Mouse (Mus musculus): ENCODE results near the gene Ets2. TPM values are rescaled to one million over a fixed set of nuclear protein-coding genes. Genes with fewer than 3 reads are reported as not detected.

The Ets2 gene
- polyA plus RNA-seq, 1 experiment from 2014 or later, result 46.5 TPM

- peaks cover 17% of the 10 kb centered on the region for H3K4me1 ChIP-seq (ENCODE audit: control insufficient read depth, insufficient read depth, low read length)
- no peaks in the 10 kb centered on the region for H3K27me3 ChIP-seq (ENCODE audit: control insufficient read depth, insufficient read depth, low read length)
- H3K36me3 ChIP-seq (ENCODE audit: control insufficient read depth, insufficient read depth, low read length), result no peaks in the 10 kb centered on the region
- peak; percentile 38; the same call in 1 of the 2 replicates for ATAC-seq (ENCODE audit: low FRiP score, low TSS enrichment)
- peak overlapping the region; percentile 62; the same call in 1 of the 2 replicates for H3K27ac ChIP-seq (ENCODE audit: low read depth, low read length)
- H3K4me2 ChIP-seq (replicated peaks; ENCODE audit: low read depth, low read length), result no peak overlapping the region
- no peak overlapping the region for H3K4me3 ChIP-seq (ENCODE audit: low read length)
- H3K9me3 ChIP-seq (ENCODE audit: control insufficient read depth, low read length), result no peaks in the 10 kb centered on the region
- WGBS, result 8% methylated on average over 2 of the region's 2 CpGs
- no peak overlapping the region for H3K9ac ChIP-seq (ENCODE audit: low read depth, low read length)
These were observed 16.1 kb upstream of the Ets2 start for GRCm38 (mm10) chr16:95685807-95686206.

GRCm38 (mm10) chr16:95686246-95686645 is 15.6 kb upstream of the Ets2 start:
- Histone ChIP-seq H3K9ac (ENCODE audit: low read depth, low read length) (no peak overlapping the region), H3K27me3 (ENCODE audit: control insufficient read depth, insufficient read depth, low read length) (no peaks in the 10 kb centered on the region), H3K4me2 (replicated peaks; ENCODE audit: low read depth, low read length) (no peak overlapping the region), H3K4me1 (ENCODE audit: control insufficient read depth, insufficient read depth, low read length) (peaks cover 17% of the 10 kb centered on the region), H3K9me3 (ENCODE audit: control insufficient read depth, low read length) (no peaks in the 10 kb centered on the region), H3K27ac (ENCODE audit: low read depth, low read length) (peak overlapping the region; percentile 62; the same call in 1 of the 2 replicates), H3K36me3 (ENCODE audit: control insufficient read depth, insufficient read depth, low read length) (no peaks in the 10 kb centered on the region), H3K4me3 (ENCODE audit: low read length) (no peak overlapping the region)
- WGBS, result 46% methylated on average over 6 of the region's 6 CpGs
- 0 out of 2 replicates have a peak, but pooled peaks have one; percentile 25 for ATAC-seq (ENCODE audit: low FRiP score, low TSS enrichment)

GRCm38 (mm10) chr16:95686901-95687300 is 15.0 kb upstream of the Ets2 start:
- Histone ChIP-seq H3K27me3 (ENCODE audit: control insufficient read depth, insufficient read depth, low read length) (no peaks in the 10 kb centered on the region), H3K4me3 (ENCODE audit: low read length) (no peak overlapping the region), H3K27ac (ENCODE audit: low read depth, low read length) (no peak overlapping the region), H3K9me3 (ENCODE audit: control insufficient read depth, low read length) (no peaks in the 10 kb centered on the region), H3K4me1 (ENCODE audit: control insufficient read depth, insufficient read depth, low read length) (peaks cover 17% of the 10 kb centered on the region), H3K4me2 (replicated peaks; ENCODE audit: low read depth, low read length) (no peak overlapping the region), H3K9ac (ENCODE audit: low read depth, low read length) (no peak overlapping the region), H3K36me3 (ENCODE audit: control insufficient read depth, insufficient read depth, low read length) (no peaks in the 10 kb centered on the region)
- WGBS, result 87% methylated on average over 8 of the region's 8 CpGs
- no peak for ATAC-seq (ENCODE audit: low FRiP score, low TSS enrichment)

- H3K9me3 ChIP-seq (ENCODE audit: control insufficient read depth, low read length), result no peaks in the 10 kb centered on the region
- H3K27ac ChIP-seq (ENCODE audit: low read depth, low read length), result no peak overlapping the region
- H3K4me2 ChIP-seq (replicated peaks; ENCODE audit: low read depth, low read length), result no peak overlapping the region
- H3K4me1 ChIP-seq (ENCODE audit: control insufficient read depth, insufficient read depth, low read length), result peaks cover 17% of the 10 kb centered on the region
- ATAC-seq (ENCODE audit: low FRiP score, low TSS enrichment), result no peak
- no peak overlapping the region for H3K9ac ChIP-seq (ENCODE audit: low read depth, low read length)
- no peaks in the 10 kb centered on the region for H3K36me3 ChIP-seq (ENCODE audit: control insufficient read depth, insufficient read depth, low read length)
- no peak overlapping the region for H3K4me3 ChIP-seq (ENCODE audit: low read length)
- no peaks in the 10 kb centered on the region for H3K27me3 ChIP-seq (ENCODE audit: control insufficient read depth, insufficient read depth, low read length)
- WGBS, result 81% methylated on average over 4 of the region's 4 CpGs
These were observed 13.9 kb upstream of the Ets2 start for GRCm38 (mm10) chr16:95688010-95688409.

DNA sequence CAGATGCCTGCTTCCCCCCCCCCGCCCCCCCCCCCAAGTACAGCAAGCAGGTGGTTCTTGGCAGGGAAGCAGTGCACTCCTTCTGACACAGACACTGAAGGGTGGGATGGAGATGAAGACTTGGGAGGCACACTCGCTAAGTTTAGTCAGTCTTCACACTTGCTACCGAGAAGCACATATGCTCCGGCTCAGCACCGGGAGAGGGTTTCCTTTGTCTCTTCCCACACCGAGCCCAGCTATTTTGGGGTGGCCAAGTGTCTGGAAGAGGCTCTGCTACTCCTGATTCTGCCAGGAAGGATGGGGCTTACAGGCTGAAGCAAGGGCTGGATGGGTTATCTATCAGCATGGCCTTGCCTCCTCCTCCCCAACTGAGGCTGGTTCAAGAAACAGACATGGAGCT is 5.3 kb upstream of the Ets2 start:
- no peaks in the 10 kb centered on the region for H3K9me3 ChIP-seq (ENCODE audit: control insufficient read depth, low read length)

GRCm38 (mm10) chr16:95699721-95700120 is 2.2 kb upstream of the Ets2 start:
- H3K27ac ChIP-seq (ENCODE audit: low read depth, low read length), result peak overlapping the region; percentile 25
- no peak for ATAC-seq (ENCODE audit: low FRiP score, low TSS enrichment)

More for the DNA sequence above, 5.3 kb upstream of the Ets2 start:
- WGBS, result 29% methylated on average over 6 of the region's 6 CpGs
- Histone ChIP-seq H3K27ac (ENCODE audit: low read depth, low read length) (no peak overlapping the region), H3K27me3 (ENCODE audit: control insufficient read depth, insufficient read depth, low read length) (no peaks in the 10 kb centered on the region), H3K4me1 (ENCODE audit: control insufficient read depth, insufficient read depth, low read length) (peaks cover 11% of the 10 kb centered on the region), H3K9ac (ENCODE audit: low read depth, low read length) (no peak overlapping the region), H3K36me3 (ENCODE audit: control insufficient read depth, insufficient read depth, low read length) (no peaks in the 10 kb centered on the region), H3K4me2 (replicated peaks; ENCODE audit: low read depth, low read length) (no peak overlapping the region), H3K4me3 (ENCODE audit: low read length) (no peak overlapping the region)
- ATAC-seq (ENCODE audit: low FRiP score, low TSS enrichment), result no peak

GRCm38 (mm10) chr16:95700224-95700623 is 1.7 kb upstream of the Ets2 start:
- Histone ChIP-seq H3K36me3 (ENCODE audit: control insufficient read depth, insufficient read depth, low read length) (peaks cover 3% of the 10 kb centered on the region; the same call in 1 of the 2 replicates), H3K4me1 (ENCODE audit: control insufficient read depth, insufficient read depth, low read length) (peaks cover 19% of the 10 kb centered on the region), H3K9me3 (ENCODE audit: control insufficient read depth, low read length) (no peaks in the 10 kb centered on the region), H3K4me2 (replicated peaks; ENCODE audit: low read depth, low read length) (no peak overlapping the region), H3K9ac (ENCODE audit: low read depth, low read length) (no peak overlapping the region), H3K27ac (ENCODE audit: low read depth, low read length) (peak overlapping the region; percentile 60), H3K4me3 (ENCODE audit: low read length) (no peak overlapping the region), H3K27me3 (ENCODE audit: control insufficient read depth, insufficient read depth, low read length) (no peaks in the 10 kb centered on the region)
- WGBS, result 45% methylated on average over 7 of the region's 7 CpGs
- ATAC-seq (ENCODE audit: low FRiP score, low TSS enrichment), result no peak

More at GRCm38 (mm10) chr16:95699721-95700120, 2.2 kb upstream of the Ets2 start:
- WGBS, result 61% methylated on average over 3 of the region's 3 CpGs
- Histone ChIP-seq H3K9ac (ENCODE audit: low read depth, low read length) (no peak overlapping the region), H3K9me3 (ENCODE audit: control insufficient read depth, low read length) (no peaks in the 10 kb centered on the region), H3K27me3 (ENCODE audit: control insufficient read depth, insufficient read depth, low read length) (no peaks in the 10 kb centered on the region), H3K36me3 (ENCODE audit: control insufficient read depth, insufficient read depth, low read length) (no peaks in the 10 kb centered on the region), H3K4me2 (replicated peaks; ENCODE audit: low read depth, low read length) (no peak overlapping the region), H3K4me3 (ENCODE audit: low read length) (no peak overlapping the region), H3K4me1 (ENCODE audit: control insufficient read depth, insufficient read depth, low read length) (peaks cover 19% of the 10 kb centered on the region)

GRCm38 (mm10) chr16:95702562-95703545 is 979 bp downstream of the Ets2 start:
- peak; percentile 76 for ATAC-seq (ENCODE audit: low FRiP score, low TSS enrichment)
- WGBS, result under 1% methylated on average over 61 of the region's 62 CpGs
- Histone ChIP-seq H3K27me3 (ENCODE audit: control insufficient read depth, insufficient read depth, low read length) (no peaks in the 10 kb centered on the region), H3K4me2 (replicated peaks; ENCODE audit: low read depth, low read length) (peak overlapping the region; percentile 70), H3K27ac (ENCODE audit: low read depth, low read length) (peak overlapping the region; percentile 94), H3K36me3 (ENCODE audit: control insufficient read depth, insufficient read depth, low read length) (peaks cover 15% of the 10 kb centered on the region; the same call in 1 of the 2 replicates), H3K9me3 (ENCODE audit: control insufficient read depth, low read length) (no peaks in the 10 kb centered on the region), H3K9ac (ENCODE audit: low read depth, low read length) (peak overlapping the region; percentile 91), H3K4me1 (ENCODE audit: control insufficient read depth, insufficient read depth, low read length) (peaks cover 15% of the 10 kb centered on the region), H3K4me3 (ENCODE audit: low read length) (peak overlapping the region; percentile 96)

- H3K27me3 ChIP-seq (ENCODE audit: control insufficient read depth, insufficient read depth, low read length), result no peaks in the 10 kb centered on the region
- peaks cover 24% of the 10 kb centered on the region; the same call in 1 of the 2 replicates for H3K36me3 ChIP-seq (ENCODE audit: control insufficient read depth, insufficient read depth, low read length)
- H3K4me1 ChIP-seq (ENCODE audit: control insufficient read depth, insufficient read depth, low read length), result peaks cover 17% of the 10 kb centered on the region
- H3K27ac ChIP-seq (ENCODE audit: low read depth, low read length), result no peak overlapping the region; the same call in 1 of the 2 replicates
- no peak for ATAC-seq (ENCODE audit: low FRiP score, low TSS enrichment)
- H3K9ac ChIP-seq (ENCODE audit: low read depth, low read length), result peak overlapping the region; percentile 51
- H3K9me3 ChIP-seq (ENCODE audit: control insufficient read depth, low read length), result no peaks in the 10 kb centered on the region
- peak overlapping the region; percentile 70 for H3K4me2 ChIP-seq (replicated peaks; ENCODE audit: low read depth, low read length)
- peak overlapping the region; percentile 96 for H3K4me3 ChIP-seq (ENCODE audit: low read length)
- WGBS, result 11% methylated on average over 8 of the region's 8 CpGs
These were observed 2.1 kb downstream of the Ets2 start for GRCm38 (mm10) chr16:95703958-95704357.

Data from kidney, embryonic 14.5 days (tissue).